Mouse (Mus musculus) v-Abl transformed pro-B cells (cell line): Measurements from ENCODE around the gene Plekhm2.

Experiments used
- in situ Hi-C, 2 experiments: fragments of 400-800 bp; cut with MboI; formaldehyde crosslinking; loops; one replicate each; pipeline ENCODE4 v1.15.1; 2025; ENCODE audit not compliant: unreplicated experiment in 2 of 2

The Plekhm2 gene

DNA sequence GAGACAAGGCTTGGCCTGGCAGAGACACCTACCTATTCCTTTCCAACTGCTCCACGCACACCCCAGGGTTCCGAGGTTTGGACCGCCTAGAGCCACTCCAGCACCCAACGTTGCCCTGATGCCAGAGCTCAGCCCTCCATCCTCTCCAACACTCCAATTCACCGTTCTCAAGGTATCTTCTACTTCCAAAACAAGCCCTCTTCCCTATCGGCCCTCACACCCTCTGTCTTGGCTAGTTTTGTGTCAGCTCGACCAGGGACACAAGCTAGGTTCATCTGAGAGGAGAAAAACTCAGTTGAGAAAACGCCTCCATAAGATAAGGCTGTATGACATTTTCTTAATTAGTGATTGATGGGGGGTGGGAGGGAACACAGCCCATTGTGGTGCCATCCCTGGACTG is at the start of gene Plekhm2:
Gene Plekhm2 (minus strand): TSS at position 101 of the 400 bp plus-strand sequence.
- in situ Hi-C loops, result loop anchor here (10.0 to 25.0 kb wide), 2 partner anchors 123 to 130 kb away; partner anchors contain the start of genes Casp9 (in 2 of the 2) and Dnajc16 (in 2 of the 2)

GRCm38 (mm10) chr4:141713598-141714142 is 49.0 kb upstream of the Plekhm2 start:
- in situ Hi-C loops, result no loop called here

DNA sequence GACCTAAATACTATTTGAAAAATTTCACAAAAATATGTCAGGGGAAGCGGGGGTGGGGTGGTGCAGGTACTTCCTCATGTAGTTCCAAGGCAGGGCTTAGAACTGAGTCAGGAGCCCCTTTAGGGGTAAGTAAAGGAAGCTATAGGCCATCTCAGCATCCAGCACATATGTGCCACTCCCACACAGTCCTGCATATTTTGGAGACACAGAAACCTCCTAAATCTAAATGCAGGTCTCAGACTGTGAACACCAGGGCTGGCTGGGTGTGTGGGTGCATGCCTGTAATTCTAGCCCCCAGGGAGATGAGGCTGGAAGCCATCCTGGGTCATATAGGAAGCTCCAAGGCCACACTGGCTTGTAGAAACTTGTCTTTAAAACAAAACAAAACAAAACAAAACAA is 46.6 kb upstream of the Plekhm2 start:
- in situ Hi-C loops, result no loop called here

DNA sequence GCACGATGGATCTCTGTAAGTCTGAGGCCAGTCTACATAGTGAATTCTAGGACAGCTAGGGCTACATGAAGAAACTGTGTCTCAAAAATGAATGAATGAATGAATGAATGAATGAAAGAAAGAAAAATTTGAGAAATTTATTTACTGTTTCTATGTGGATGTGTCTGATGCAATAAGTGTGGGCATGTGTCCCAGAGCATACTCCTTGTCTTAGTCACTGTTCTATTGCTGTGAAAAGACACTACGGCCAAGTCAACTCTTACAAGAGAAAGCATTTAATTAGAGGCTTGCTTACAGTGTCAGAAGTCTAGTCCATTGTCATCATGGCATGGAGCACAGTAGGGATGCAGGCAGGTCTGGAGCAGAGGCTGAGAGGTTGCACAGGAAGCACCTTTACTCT is 44.3 kb upstream of the Plekhm2 start:
- in situ Hi-C loops, result no loop called here

DNA sequence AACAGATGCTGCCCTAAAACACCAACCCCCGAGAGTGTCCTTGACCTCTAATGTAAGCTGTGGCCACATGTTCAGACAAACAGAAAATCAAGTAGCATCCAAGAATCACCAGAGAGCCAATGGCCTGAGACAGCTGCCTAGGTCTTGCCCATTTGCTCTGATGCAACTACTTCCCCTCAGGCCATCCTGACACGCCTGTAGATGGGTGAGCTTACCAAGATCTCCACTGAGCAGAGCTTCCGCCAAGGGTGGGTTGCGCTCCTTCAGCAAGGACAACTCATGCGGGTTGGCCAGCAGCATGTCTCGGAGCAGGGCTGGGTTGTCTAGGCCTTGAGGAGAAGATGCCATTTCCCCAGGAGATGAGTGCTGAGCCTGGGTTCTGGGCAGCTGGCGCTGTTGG is 43.3 kb upstream of the Plekhm2 start:
- in situ Hi-C loops, result no loop called here

- in situ Hi-C loops, result no loop called here
Observed at GRCm38 (mm10) chr4:141705331-141705730, 40.6 kb upstream of the Plekhm2 start.

- in situ Hi-C loops, result no loop called here
Observed at GRCm38 (mm10) chr4:141704625-141705024, 39.9 kb upstream of the Plekhm2 start.

DNA sequence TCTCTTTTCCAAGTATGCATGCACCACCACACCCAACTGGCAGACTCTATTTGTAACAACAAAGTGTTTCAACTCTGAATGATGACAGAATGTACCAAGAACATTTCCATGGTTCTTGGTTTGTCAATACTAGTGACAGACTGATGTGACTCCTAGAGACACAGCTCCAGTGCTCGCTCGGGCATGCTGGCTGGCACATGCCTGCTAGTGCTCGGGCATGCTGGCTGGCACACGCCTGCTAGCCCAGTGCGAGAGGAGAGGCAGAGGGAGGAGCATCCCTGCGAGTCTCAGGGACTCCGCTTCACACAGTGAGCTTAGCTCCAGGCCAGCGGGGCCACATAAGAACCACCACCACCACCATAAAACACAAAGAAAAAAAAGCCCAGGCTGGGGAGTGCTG is 30.0 kb upstream of the Plekhm2 start:
- in situ Hi-C loops, result no loop called here

DNA sequence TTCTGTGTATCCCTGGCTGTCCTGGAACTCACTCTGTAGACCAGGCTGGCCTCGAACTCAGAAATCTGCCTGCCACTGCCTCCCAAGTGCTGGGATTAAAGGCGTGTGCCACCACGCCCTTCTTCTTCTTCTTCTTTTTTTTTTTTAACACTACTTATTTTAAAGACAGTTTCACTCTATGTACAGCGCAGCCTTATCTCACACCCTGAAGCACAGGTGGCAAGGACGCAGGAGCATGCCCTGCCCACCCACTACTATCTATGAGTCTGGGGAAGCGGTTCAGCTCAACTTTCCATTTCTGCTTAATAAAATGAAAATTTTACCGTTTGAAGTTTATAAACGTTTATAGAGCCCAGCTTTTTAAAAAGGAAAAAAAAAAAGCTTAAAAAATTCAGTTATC is 23.8 kb upstream of the Plekhm2 start:
- in situ Hi-C loops, result no loop called here

DNA sequence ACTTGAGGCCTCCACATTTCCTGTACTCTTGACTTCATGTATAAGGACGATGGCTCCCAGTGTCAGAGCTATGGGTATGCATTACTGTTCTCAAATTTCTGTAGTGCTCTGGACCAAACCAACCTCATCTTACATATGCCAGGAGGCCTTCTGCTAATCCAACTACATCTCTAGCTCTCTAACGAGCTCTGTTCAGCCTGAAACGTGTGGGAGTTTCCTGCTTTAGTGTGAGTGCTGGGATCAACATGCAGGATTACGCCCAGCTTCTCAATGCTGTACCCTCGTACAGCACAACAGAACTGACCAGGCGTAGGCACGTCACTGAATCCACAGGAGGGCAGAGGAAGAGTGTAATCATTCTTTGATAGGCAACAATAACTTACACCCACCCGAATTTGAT is 21.8 kb upstream of the Plekhm2 start:
- in situ Hi-C loops, result no loop called here

- in situ Hi-C loops, result no loop called here
Observed at GRCm38 (mm10) chr4:141686093-141686492, 21.4 kb upstream of the Plekhm2 start.

DNA sequence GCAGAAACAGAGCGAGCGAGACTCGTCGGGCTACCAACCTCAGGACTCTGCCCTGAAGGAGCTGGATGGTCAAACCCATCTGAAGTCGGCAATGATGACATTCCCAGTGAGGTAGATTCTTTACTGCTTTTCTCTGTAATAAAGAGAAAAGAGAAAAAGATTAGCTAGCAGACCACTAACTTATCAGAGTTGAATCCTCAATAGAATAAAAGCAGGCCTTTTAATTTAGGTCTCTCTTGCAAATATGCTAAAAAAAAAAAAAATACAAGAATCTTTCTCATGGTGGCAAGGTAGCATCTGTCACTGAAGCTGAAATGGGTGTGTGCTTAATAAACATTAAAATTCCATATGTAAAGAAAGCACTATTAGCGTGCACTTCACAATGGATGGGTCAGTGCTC is 20.8 kb upstream of the Plekhm2 start, which contains the start of gene Rsc1a1:
Gene Rsc1a1 (minus strand): TSS at position 101 of the 400 bp plus-strand sequence.
- in situ Hi-C loops, result no loop called here

DNA sequence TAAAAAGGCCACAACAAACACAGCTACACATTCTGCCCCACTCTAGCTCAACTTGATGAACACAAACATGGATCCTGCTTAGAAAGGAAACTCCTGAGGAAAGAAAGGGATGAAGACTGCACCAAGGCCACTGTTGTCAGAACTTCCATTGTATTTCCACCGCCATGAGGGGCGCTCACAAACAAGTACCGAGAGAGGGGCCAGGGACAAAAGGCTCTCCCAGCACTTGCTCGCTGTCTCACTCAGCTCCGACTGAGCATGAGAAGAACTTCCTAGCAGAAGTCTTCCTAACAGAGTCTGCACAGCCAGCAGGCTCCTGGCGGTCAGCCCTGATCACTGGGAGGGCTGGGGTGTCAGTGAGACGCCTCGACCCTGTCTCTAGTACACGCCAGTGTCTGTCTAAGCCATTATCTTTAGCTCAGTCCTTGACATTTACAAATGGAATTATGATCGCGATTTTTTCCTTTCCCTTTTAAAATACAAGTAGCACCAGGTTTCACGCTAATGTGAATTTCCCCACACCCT is 18.1 kb upstream of the Plekhm2 start:
- in situ Hi-C loops, result no loop called here

DNA sequence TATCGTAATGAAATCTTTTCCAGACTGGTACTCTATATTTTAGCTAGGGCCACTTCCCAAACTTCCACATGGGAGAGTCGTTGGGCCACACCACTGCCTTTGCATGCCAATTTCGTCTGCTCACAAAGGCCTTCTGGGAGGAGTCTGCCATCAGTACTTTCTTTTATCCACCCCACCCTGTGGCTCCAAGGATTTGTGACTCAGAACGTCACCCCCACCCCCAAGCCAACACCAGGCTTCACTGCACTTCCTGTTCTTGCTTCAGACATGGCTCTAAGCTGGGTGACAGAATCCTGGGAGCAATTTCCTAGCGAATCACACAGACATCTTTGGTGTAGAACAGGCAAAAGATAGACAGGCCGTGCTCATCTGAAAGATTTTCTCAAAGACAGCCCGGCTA is 17.1 kb upstream of the Plekhm2 start:
- in situ Hi-C loops, result no loop called here

DNA sequence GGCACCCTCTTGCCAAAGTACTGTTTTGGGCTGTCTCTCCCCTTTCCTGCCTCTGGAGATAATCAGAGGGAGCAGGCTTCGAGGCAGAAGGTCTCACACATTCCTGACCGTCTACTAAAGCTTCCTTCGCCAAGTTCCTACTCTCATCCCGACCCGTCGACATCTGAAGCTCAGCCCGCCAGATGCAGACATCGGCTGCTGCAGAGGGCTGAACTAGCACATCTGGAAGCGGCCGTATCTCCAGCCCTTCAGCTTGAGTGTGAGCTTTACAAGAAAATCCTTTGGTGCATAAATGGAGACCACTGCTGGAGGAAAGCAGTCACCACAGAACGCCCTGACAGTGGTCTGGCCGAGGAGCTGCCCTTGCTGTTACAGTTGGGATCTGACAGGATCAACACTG is 16.2 kb upstream of the Plekhm2 start:
- in situ Hi-C loops, result no loop called here

- in situ Hi-C loops, result no loop called here
Observed at GRCm38 (mm10) chr4:141679016-141679415, 14.3 kb upstream of the Plekhm2 start.

- in situ Hi-C loops, result no loop called here
Observed at GRCm38 (mm10) chr4:141676462-141676979, 11.8 kb upstream of the Plekhm2 start.

- in situ Hi-C loops, result loop anchor here in 1 of 2 experiments (25.0 kb wide), 1 partner anchor 115 kb away; the partner anchor contains the start of genes Casp9 and Dnajc16
Observed at GRCm38 (mm10) chr4:141672325-141672724, 7.6 kb upstream of the Plekhm2 start.

- in situ Hi-C loops, result loop anchor here in 1 of 2 experiments (25.0 kb wide), 1 partner anchor 116 kb away; the partner anchor contains the start of genes Casp9 and Dnajc16
Observed at GRCm38 (mm10) chr4:141671389-141671788, 6.7 kb upstream of the Plekhm2 start.

DNA sequence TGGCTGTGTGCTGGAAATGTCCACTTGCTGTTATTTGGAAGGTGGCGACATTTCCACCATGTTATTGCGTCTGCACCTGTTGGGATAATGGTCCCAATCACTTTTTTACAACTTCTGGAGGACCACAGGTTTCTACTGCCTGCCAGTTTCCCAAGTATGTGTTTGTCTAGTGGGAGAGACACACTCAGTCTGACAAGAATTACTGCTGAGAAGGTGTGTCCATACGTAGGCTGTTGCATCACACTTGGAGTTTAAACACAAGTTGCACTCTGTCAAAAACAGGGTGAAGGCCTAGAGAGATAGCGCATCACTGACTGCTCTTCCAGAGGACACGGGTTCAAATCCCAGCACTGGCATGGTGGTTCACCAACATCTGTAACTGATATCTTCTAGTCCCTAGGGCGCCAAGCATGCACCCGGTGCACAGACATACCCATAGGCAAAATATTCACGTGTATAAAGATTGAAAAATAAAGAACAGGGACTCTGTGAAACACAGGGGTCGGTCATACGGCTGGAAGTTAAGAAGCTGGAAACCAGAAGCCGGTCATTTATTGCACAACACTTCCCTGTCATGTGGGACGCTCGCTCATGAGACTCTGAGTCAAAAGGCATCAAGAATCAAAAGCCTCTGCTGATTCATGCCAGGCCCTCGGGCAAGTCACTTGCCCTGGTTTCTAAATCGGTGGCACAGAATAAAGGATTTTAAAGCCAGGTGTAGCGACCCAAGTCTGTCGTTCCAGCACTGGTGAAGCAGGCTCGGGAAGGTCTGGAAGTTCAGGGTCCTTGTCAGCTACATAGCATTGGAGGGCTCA is 5.4 kb upstream of the Plekhm2 start:
- in situ Hi-C loops, result loop anchor here (10.0 to 25.0 kb wide), 2 partner anchors 117 to 125 kb away; partner anchors contain the start of genes Casp9 (in 2 of the 2) and Dnajc16 (in 2 of the 2)
